Mouse (Mus musculus) spleen, adult 18-20 months (tissue): Measurements from ENCODE around the gene Capn10.

Experiments used
- DNase-seq, 2 experiments: peaks; one replicate each; pipeline ENCODE4 v3.0.0; 2022; ENCODE audit warnings: mixed read lengths in 2 of 2

Gene Capn10

DNA sequence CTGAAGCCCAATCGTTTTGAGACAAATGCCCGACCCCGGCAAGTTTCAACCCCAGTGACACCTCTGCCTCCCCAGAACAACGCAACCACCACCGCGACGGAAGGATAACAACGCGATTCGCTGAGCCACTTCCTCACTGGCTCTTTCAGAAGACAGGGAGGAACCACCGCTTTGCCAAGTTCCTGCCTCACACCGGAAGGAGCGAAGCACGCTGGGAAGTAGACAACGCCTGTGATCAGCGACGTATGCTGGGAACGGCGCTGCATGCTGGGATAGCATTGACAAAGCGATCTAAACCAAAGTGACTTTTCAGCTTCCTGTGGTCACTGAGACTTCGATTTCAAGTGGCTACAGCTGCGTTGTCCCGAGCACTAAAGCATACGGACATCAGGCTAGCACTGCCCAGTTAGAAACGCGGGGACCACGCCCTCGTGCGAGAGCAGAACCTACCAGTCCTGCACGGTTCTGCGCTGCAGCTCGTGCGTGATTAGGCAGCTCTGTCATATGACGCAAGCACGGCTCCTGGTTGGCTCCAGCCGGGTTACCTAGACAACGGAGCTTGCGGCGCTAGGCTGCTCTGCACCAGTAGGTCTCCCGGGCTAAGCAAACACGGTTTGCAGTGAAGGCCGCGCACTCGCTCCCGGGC, at the start of gene Capn10:
Capn10 (plus strand) TSS at position 195 of the 646 bp plus-strand sequence.
- DNase-seq = peak; percentile 83 to 85

GRCm38 (mm10) chr1:92888901-92889655, 45.1 kb upstream of the Capn10 start:
- no peak for DNase-seq

DNA sequence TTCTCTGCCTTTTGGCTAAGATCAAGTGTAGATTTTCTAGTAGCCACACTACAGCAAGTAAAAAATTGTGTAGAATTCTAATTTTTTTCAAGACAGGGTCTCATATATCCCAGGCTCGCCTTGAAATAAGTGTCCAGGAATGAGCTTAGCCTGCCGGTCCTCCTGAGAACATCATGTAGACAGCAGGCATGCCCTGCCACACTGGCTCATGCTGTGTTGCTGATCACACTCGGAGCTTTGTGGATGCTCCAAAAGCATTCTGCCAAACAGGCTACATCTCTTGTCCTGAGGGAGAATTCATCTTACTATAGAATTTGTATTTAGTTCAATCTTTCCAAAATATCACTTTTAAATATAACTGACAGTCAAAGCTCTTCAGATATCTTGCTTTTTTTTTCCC, 41.4 kb upstream of the Capn10 start:
- DNase-seq = no peak

GRCm38 (mm10) chr1:92893896-92894295, 40.3 kb upstream of the Capn10 start:
- DNase-seq = no peak

GRCm38 (mm10) chr1:92895089-92895488, 39.1 kb upstream of the Capn10 start:
- DNase-seq = peak; percentile 33 to 67

DNA sequence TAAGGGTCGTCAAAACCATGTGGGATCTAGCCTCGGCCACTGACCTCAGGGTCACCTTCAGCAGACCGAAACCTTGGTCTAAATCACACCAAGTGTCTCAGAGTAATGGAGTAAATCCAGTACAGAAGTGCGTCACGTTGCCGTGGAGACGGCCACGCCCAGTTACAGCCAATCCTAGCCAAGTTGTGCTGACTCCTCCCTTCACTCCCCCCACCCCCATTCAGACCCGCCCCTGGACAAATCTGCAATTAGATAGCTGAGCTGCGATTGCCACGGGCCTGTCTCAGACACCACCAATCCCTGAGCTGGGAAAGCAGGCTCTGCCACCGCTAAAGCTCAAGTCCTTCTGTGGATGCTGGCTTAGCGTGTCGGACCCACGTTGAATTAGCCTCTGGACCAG, 31.4 kb upstream of the Capn10 start, which contains the start of gene Ankmy1:
Ankmy1 (minus strand) TSS at position 121 of the 400 bp plus-strand sequence.
- no peak for DNase-seq

- no peak for DNase-seq
Measured at GRCm38 (mm10) chr1:92903627-92904026, 30.5 kb upstream of the Capn10 start.

GRCm38 (mm10) chr1:92905703-92906310, 28.4 kb upstream of the Capn10 start:
- DNase-seq = no peak

DNA sequence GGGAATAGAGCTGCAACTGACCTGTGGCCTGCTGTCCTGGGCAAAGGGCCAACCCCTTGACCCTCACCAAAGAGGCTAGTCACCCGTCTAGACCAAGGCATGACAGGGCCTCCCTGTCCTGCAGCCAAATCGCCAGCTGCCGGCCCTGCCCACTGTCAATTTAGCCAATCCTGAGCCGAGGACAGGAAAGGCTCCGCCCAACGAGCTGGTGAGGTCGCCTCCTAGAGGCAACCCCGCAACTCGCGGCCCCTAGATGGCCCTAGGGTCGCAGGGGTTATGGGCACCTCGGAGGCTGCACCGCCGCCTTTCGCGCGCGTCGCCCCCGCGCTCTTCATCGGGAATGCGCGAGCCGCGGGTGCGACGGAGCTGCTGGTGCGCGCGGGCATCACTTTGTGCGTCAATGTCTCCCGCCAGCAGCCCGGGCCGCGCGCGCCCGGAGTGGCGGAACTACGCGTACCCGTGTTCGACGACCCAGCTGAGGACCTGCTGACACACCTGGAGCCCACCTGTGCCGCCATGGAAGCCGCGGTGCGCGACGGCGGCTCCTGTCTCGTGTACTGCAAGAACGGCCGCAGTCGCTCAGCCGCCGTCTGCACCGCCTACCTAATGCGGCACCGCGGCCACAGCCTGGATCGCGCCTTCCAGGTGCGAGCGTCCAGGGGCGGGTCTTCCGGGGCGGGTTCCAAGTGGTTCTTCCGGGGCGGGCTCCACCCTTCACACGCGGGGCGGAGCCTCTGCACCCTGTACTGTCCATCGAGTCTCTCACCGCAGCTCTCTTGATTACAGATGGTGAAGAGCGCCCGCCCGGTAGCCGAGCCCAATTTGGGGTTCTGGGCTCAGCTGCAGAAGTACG, 27.2 kb upstream of the Capn10 start, which contains the start of gene Dusp28:
Dusp28 (plus strand) TSS at position 203 of the 853 bp plus-strand sequence.
- peak; percentile 76 to 80 for DNase-seq

GRCm38 (mm10) chr1:92907632-92908360, 26.4 kb upstream of the Capn10 start:
- no peak for DNase-seq

DNA sequence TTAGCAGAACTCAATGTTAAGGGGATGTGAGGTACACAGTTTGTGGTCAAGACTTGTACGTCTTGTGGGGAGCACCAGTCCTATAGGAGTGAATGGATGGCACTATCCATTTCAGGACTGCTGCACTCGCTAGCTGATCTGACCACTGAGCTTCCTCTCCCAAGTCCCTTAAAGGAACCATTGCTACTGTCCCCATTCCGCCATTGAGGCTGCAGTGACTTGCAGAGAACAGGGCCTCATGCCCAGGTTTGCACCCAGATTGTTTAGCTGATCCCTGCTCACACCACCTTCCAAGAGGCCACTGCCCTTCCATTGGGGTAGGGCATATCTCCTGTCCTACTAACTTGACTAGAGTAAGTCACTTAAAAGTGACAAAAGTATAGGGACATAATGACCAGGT, 25.5 kb upstream of the Capn10 start:
- DNase-seq = no peak

DNA sequence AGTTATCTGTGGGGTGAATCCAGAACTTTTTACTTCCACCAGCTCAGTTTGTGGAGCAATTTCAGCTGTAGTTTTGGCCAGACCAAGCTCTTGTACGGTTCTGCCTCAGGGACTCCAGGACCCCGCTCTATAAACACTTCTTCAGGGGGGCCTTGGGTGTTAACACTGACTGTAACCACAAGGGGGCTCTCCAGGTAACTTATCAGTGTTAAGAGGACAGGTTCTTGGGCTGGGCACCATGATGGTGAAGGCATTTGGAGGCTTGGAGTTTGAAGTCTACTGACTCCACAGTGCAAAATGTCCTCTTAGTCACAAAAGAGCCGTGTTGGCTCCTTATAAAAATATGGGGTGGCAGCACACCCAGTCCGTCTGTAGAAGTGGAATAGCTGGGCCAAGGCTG, 25.1 kb upstream of the Capn10 start:
- peak in 1 of 2 experiments; percentile 33 for DNase-seq

GRCm38 (mm10) chr1:92910239-92910885, 23.8 kb upstream of the Capn10 start, which contains the start of gene Rnpepl1:
Gene Rnpepl1 (plus strand): TSS chr1:92910783.
- peak; percentile 71 to 82 for DNase-seq

GRCm38 (mm10) chr1:92910925-92911720, 23.1 kb upstream of the Capn10 start:
- DNase-seq = peak; percentile 38 to 58

DNA sequence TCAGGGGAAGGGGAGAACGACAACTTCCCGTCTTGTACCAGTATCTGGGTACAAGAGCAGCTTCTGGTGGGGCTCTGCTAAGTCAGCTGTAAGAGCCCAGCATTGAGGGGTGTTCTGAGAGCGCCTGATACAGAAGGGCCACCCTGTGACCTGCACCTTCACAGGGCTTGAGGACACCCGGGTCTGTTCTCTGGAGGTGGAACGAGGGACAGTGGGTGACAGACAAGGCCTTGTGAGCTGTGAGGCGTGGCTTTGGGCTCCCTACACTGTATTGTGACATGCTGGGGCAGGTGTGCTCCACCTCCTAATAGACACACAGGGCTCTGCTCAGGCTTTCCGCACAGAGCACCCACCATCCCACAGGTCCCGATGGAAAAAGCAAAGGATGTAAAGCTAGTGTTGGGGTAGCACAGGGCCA, 22.4 kb upstream of the Capn10 start:
- DNase-seq = no peak

- DNase-seq = no peak
Measured at GRCm38 (mm10) chr1:92912286-92912685, 21.9 kb upstream of the Capn10 start.

DNA sequence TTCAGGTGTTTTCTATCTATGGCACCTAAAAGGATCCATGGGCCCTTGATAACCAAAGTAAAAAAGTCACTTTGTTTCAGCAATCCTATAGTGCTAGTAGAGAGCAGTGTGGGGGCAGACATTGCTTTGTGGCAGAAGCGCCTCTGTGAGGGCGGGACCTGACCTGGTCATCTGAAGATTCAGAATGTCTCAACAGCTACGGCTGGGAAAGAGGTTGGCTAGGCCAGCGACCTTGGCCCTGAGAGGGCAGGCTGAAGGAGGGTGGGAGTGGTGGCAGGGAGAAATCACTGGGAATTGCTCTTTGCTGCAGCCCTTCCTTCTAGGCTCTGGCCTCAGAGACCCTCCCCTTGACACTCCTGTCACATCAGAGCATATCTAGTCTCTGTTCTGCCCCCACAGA, 19.9 kb upstream of the Capn10 start:
- no peak for DNase-seq

DNA sequence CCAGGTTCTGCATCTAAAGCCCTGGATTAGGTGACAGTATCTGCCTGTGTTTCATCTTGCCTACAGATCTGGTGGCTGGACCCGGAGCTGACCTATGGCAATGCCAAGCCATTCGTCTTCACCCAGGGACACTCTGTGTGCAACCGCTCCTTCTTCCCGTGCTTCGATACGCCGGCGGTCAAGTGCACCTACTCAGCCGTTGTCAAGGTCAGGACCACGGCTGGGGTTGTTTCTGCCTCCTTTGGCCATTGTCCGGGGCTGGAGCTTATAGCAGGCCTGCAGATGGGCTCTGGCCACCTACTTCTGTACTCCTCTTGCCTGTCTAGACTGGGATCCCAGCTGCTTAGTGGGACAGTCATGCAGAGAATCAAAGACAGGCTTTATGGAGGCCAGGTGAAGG, 19.2 kb upstream of the Capn10 start:
- no peak for DNase-seq

DNA sequence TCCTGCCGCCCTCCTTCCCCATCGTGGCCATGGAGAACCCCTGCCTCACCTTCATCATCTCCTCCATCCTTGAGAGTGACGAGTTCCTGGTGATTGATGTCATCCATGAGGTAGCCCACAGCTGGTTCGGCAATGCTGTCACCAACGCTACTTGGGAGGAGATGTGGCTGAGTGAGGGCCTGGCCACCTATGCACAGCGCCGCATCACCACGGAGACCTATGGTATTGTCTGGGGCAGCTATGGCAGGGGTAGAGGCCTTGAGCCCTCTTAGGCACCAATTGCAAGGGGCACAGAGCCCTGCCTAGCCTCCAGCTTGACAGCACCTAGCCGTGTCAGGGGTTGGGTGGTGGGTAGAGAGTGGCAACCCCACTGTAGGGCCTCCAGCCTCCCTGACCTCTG, 17.5 kb upstream of the Capn10 start:
- DNase-seq = no peak

DNA sequence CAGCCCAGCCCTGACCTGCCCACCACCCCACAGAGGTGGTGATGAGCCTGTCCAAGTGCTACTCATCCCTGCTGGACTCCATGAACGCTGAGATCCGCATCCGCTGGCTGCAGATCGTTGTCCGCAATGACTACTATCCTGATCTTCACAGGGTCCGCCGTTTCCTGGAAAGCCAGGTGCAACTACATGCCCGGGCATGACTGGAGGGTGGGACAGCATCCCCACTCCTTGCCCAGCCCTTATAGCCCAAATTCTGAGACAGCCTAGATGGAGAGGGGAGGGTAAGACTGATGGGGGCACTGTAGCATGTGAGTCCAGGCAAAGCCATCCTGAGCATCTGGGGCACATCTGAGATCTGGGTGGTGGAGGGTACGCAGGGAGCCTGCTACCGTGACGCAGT, 15.0 kb upstream of the Capn10 start:
- DNase-seq = no peak

DNA sequence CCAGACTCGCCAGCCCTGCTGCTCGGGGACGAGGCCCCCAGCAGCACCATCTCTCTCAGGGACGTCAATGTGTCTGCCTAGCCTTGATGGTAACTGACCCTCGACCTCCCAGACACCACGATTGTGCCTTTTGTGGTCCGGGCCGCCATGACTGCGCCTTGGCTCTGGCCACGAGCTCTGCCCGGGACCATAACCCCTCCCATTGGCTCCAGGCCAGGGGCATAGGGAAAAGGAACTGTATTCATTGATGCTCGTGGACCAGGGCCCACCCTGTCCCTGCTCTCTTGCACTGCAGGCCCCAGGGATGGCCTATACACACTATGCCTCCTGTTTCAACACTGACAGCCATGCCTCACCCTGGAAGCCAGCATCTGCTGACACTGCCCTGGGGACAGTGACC, 14.4 kb upstream of the Capn10 start:
- no peak for DNase-seq
